Mouse (Mus musculus) erythroblast, embryonic 14.5 days (primary cell): ENCODE measurements around the gene Smarce1.

ENCODE experiments used
- GATA1 ChIP-seq: IDR thresholded peaks from 2 replicates; pipeline ENCODE4 v1.6.1; 2012; ENCODE audit warnings: low read length, inconsistent platforms, mixed read lengths
- TAL1 ChIP-seq: IDR thresholded peaks from 3 replicates; pipeline ENCODE4 v1.6.1; 2012; ENCODE audit warnings: low read length, inconsistent platforms, mixed read lengths

GRCm38 (mm10) chr11:99276786-99277185, 46.0 kb upstream of the Smarce1 start:
- no peak for TF ChIP-seq GATA1
- TF ChIP-seq TAL1, result no peak
